Mouse (Mus musculus): ENCODE measurements at regions not wholly inside any gene's neighbourhood (a gene's known extent, or its start where the extent isn't known, plus 50 kb on each side); places are given as distances from the start of the nearest gene placed in this dataset.

DNA sequence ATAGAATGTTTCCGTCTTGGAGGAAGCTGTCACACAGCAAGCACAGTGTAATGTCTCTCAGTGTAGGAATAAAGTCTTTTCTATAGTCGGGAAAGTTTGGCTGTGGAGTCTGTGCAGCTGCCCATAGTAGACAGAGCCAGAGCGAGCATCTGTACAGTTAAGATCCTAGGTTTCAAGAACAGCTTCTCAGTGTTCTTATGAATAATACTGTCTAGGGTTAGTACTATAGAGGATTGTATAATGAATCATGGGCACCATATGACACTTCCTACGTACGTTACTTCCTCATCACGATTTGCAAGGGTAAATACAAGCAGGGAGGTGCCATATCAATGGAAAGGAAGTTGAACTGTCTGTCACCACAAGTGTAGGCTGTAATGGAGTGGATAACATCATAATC is 645.6 kb upstream of the Negr1 start:
- TF ChIP-seq CTCF (IDR thresholded peaks at IDR 0.05; ENCODE audit: borderline replicate concordance, extremely low read depth, insufficient read depth, insufficient read length) (no peak), POLR2A (IDR thresholded peaks at IDR 0.05; ENCODE audit: borderline replicate concordance, extremely low read depth, insufficient read depth, insufficient read length, poor library complexity, severe bottlenecking) (no peak)
